Mouse (Mus musculus): Measurements from ENCODE around the gene Zfp62.

The Zfp62 gene

DNA sequence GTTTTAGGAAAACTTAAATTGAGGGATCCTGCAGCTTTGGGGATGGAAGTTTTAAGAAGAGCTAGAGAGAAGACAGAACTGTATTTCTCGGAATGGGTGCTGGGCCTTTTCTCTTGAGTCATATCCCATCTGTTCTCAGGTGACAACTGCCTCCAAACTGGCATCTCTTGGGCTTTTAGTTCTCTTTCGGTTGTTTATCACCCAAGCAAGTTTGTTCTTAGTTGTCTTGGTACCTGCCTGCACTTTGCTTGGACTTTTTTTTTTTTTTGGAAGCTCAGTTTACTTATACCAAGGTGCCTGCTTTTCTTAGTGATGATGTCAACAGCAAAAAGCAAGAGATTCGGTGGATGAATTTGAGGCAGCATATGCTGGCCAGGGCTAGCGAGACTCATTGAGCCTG is 43.4 kb downstream of the Zfp62 start:
- ATAC-seq (ENCODE audit: insufficient number of reproducible peaks, low FRiP score, low TSS enrichment), result no peak

- ATAC-seq (ENCODE audit: insufficient number of reproducible peaks, low FRiP score, low TSS enrichment), result no peak
These were observed 44.2 kb downstream of the Zfp62 start for GRCm38 (mm10) chr11:49247255-49247654.

GRCm38 (mm10) chr11:49248226-49248973 is 45.3 kb downstream of the Zfp62 start:
- ATAC-seq (ENCODE audit: insufficient number of reproducible peaks, low FRiP score, low TSS enrichment), result no peak

GRCm38 (mm10) chr11:49248974-49249700 is 46.0 kb downstream of the Zfp62 start:
- ATAC-seq (ENCODE audit: insufficient number of reproducible peaks, low FRiP score, low TSS enrichment), result no peak

DNA sequence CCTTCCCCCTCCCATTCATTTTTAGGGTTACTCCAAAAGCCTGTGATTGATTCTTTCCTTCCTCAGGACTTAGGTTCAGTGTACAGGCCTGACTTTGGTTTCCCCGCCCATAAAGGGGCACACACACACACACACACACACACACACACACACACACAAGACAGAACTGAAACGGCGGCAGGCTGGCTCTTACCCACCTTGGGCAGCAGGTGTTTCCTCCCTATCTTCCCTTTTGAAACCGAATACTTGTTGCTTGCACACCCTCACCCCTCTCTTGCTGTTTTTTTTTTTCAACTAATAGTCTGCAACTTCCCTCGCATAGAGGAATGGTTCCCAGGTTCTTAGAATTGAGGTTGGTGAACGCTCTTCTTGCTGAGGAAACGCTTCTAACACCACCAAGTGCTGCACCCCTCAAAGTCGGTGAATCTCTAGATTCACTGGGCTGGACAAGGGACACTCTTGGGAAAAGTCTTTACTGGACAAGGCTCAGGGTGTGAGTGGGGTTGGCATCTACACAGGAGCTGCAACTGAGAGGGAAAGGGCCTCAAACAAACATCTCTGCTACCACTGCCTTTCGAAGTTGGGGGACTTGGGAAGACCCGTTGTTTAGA is 46.8 kb downstream of the Zfp62 start:
- no peak for ATAC-seq (ENCODE audit: insufficient number of reproducible peaks, low FRiP score, low TSS enrichment)

DNA sequence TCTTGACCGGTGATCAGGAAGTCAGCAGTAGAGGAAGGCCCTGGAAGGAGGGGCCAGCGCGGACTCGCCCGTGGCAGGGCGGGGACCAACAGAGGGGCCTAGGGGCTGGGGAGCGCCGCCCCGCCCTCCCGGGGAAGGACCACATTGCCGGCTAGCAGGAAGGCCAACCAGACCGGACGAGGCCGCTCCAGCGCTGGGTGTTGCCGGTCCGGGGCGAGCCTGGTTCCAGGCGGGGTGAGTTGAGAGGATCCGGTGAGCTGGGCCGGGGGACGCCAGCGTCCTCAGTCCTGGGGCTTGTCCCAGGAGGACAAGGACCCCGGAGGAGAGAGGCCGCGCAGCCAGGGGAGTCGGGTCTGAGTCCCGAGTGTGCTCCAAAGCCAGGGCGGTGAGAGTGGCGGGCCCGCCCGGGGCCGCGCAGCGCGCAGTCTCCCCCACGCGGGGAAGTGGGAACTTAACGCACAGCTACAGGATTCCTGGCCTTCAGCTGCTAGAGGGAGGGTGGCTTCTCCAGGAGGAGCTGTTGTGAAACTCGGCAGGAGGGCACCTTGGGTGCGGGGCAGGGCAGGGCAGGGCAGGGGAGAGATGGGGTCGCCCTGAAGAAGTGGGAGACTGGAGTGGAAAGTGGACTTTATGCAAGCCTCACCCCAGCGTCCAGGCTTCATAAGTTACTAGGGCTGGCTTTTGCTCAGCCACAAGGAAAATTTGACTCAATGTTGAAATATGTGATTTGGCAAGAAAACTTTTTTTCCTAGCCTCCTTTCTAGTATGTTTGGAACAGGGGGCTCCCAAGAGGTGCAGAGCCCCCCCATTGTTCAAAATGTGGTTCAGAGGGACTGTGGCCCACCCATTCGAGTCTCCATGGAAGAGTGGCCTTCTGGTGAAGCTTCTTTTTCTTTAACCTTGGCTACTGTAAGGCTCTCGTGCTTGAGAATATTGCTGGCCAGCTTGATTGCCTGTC is 47.6 kb downstream of the Zfp62 start:
- peak; percentile 79 for ATAC-seq (ENCODE audit: insufficient number of reproducible peaks, low FRiP score, low TSS enrichment)

GRCm38 (mm10) chr11:49251380-49251761 is 48.3 kb downstream of the Zfp62 start:
- no peak for ATAC-seq (ENCODE audit: insufficient number of reproducible peaks, low FRiP score, low TSS enrichment)

DNA sequence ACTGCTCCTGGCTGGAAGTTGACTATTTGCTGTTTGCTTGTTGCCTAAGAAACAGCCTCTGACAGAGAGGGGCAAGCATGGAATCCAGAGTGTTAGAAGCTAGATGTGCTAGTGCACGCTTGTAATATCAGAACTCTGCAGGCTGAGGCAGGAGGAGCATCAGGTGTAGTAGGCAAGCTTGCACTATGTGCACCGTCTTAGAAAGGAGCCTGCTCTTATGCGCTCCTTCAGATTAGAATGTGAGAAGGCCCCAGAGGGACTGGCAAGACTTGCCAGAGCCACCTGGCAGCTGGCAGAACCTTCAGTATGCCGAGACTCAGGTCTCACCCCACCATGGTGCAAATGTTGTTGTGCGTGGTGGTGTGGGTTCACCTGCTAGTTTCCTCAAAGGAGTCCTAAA is 49.0 kb downstream of the Zfp62 start:
- no peak for ATAC-seq (ENCODE audit: insufficient number of reproducible peaks, low FRiP score, low TSS enrichment)

DNA sequence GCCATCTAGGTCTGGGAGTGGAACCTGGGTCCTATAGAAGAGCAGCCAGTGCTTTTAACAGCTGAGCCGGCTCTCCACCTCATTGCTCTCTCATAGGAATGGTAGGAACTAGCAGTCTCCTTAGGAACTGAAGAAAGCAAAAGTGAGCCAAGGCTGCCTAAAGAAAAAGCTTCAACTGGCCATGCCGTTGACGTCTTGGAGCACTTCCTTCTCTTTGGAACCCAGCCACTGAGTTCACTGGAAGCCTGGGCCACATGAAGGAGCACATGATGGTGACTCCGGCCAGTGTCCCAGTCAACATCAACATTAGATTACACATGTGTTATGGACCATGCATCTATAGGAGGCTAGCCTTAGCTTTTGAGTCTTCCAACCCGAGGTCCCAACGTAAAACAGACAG is 49.9 kb downstream of the Zfp62 start:
- ATAC-seq (ENCODE audit: insufficient number of reproducible peaks, low FRiP score, low TSS enrichment), result no peak

- no peak for ATAC-seq (ENCODE audit: insufficient number of reproducible peaks, low FRiP score, low TSS enrichment)
These were observed 56.2 kb downstream of the Zfp62 start for GRCm38 (mm10) chr11:49259296-49259695.

DNA sequence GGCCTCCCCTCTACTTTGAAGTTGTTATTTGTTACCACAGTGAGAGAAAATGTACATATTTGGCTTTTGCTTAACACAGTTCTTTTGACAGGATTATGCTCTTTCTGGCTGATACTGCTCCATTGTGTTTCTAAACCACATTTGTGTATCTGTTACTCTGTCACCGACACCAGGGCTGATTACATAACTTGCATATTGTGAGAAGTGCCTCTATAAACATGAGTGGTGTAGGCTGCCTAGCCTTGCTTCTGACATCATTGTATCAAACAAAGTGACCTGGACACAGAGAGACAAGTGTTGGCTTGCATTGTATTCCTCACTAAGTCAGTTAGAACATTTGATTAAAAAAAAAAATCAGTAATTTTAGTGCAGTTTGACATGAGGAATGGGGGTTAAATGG is 56.7 kb downstream of the Zfp62 start:
- no peak for ATAC-seq (ENCODE audit: insufficient number of reproducible peaks, low FRiP score, low TSS enrichment)

- no peak for ATAC-seq (ENCODE audit: insufficient number of reproducible peaks, low FRiP score, low TSS enrichment)
These were observed 57.7 kb downstream of the Zfp62 start for GRCm38 (mm10) chr11:49260598-49261312.

- ATAC-seq (ENCODE audit: insufficient number of reproducible peaks, low FRiP score, low TSS enrichment), result no peak
These were observed 58.3 kb downstream of the Zfp62 start for GRCm38 (mm10) chr11:49261313-49261855.

DNA sequence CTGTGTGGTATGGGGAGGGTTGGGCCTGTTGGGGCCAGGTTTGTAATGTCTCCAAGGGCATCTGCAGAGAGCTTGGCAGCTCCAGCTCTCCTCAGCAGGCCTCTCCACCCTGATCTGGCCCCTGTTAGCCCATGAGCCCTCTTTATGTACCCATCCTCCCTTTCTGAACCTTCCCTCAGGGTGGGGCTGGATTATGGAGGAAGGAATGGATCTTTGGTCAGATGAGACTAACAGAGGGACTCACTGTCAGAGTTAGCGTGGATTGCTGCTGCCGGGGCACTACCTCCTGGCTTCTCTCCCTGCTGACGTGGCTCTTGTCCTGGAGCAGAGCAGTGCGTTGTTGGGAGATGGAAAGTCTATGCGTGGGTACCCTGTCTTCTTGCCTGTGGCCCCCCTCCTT is 59.2 kb downstream of the Zfp62 start:
- no peak for ATAC-seq (ENCODE audit: insufficient number of reproducible peaks, low FRiP score, low TSS enrichment)

DNA sequence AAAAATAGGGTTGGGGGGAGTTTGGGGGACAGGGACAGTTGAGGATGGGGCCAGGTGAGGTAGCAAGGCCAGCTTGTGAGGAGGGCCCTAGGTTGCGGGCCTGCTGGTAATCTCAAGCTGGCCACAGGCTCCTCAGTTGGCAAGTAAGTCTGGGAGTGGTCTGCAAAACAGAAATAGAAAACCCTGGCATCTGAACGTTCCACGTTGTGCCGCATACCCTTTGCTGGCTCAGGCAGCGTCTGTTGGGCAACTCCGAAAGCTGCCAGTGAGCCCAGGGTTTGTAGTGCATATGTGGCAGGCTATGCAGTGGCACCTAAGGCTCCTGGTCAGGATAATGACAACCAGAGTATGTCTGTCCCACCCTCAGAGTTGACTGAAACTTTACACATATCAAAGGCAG is 60.1 kb downstream of the Zfp62 start:
- ATAC-seq (ENCODE audit: insufficient number of reproducible peaks, low FRiP score, low TSS enrichment), result no peak

GRCm38 (mm10) chr11:49264081-49264480 is 61.0 kb downstream of the Zfp62 start:
- no peak for ATAC-seq (ENCODE audit: insufficient number of reproducible peaks, low FRiP score, low TSS enrichment)

DNA sequence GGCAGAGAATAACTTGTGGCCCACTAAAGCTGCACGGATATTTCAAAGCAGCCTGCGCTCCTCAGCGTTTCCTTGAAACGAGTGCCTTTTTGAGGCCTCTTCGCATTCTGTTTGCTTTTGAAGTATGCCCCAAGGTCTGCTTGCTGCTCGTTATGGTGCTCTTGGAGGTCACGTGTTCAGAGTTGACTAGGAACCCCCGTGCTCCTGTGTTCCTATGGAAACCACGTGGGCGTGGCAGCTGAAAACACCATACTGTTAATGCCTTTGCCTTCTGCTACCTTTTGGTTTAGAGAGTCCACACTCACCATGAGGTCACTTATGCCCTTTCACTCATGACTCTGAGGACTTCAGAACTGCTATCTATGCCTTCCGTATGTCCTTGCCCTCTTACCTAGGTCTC is 61.5 kb downstream of the Zfp62 start:
- ATAC-seq (ENCODE audit: insufficient number of reproducible peaks, low FRiP score, low TSS enrichment), result no peak

GRCm38 (mm10) chr11:49265101-49265500 is 62.0 kb downstream of the Zfp62 start:
- no peak for ATAC-seq (ENCODE audit: insufficient number of reproducible peaks, low FRiP score, low TSS enrichment)

DNA sequence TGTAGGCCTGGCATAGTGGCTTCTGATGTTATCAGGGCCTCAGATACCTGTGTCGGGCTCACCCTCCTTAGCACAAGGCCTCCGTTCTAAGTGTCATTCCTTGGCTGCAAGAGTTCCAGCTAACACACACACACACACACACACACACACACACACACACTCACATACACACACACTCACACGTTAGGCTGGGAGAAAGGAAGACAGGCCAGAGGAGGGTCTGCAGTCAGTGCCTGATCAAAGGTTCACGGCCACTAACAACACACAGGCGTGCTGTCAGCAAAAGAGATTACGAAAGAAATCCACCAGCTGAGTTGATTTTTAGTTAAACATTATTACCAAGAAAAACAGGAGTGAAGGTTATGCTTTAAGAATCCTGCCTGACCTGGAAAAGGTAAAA is 63.6 kb downstream of the Zfp62 start:
- ATAC-seq (ENCODE audit: insufficient number of reproducible peaks, low FRiP score, low TSS enrichment), result no peak

GRCm38 (mm10) chr11:49267316-49267715 is 64.2 kb downstream of the Zfp62 start:
- no peak for ATAC-seq (ENCODE audit: insufficient number of reproducible peaks, low FRiP score, low TSS enrichment)

All from cerebellum, adult (tissue).